Mouse (Mus musculus) c-Kit-positive CD71-negative TER-119-negative erythroid progenitor cells, embryonic 14.5 days (primary cell): ENCODE measurements around the gene Fcer2a.
A peak's percentile ranks its signal among the peaks of the same experiment; 100 is the strongest.

Source experiments
- DNase-seq: peaks from one replicate; pipeline ENCODE4 v3.0.0-alpha.2; 2013; ENCODE audit warnings: low read depth

The Fcer2a gene

DNA sequence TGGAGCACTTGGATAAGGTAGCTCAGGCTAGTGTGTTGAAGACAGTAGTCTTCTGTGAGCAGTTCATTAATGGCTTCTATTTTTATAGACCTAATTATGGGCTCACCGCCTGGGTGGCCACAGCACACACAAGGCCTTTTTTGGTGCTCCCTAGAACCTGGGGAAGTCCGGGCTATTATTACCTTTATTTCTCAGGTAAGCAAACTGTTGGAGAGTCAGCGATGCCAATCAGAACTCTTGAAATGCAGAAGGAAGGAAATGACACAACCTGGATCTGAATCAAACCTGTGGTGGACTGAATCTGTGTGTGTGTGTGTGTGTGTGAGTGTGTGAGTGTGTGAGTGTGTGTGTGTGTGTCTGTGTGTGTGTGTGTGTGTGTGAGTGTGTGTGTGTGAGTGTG lies at the start of gene Fcer2a:
Gene Fcer2a, minus strand, starts transcription at position 55 of the 400 bp plus-strand sequence.
- DNase-seq: no peak

DNA sequence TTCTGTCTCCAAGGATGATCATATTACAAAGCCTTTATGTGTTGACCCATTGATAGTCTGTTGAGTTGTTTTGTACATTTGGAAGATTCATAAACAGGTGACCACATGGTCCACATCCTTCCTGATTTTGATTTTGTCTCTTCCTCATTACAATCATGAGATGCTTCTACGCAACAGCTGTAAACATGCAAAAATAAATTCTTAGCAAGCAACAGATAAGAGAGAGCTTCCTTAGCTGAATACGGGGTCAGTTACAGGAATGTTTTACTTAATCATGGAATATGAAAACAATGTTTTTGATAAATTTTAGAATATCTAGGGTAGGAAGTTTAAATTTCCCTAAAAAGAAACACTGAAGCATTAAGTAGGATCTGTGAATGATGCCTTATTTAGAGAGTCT lies 43.0 kb upstream of the Fcer2a start:
- no peak for DNase-seq

DNA sequence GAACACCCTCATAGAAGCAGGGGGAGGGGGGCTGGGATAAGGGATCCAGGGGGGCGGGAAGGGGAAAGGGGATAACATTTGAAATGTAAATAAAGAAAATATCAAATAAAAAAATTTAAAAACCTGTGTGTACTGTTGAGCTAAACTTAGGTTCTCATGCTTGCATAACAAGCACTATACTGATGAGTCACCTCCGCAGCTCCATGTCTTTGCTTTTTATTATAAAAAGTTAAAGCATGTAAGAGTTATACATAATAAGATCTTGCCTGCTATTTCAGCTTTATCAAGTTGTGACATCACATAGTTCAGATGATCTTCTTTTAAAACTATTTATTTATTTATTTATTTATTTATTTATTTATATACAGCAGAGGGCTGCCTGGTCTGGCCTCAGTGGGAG lies 41.6 kb upstream of the Fcer2a start:
- no peak for DNase-seq

DNA sequence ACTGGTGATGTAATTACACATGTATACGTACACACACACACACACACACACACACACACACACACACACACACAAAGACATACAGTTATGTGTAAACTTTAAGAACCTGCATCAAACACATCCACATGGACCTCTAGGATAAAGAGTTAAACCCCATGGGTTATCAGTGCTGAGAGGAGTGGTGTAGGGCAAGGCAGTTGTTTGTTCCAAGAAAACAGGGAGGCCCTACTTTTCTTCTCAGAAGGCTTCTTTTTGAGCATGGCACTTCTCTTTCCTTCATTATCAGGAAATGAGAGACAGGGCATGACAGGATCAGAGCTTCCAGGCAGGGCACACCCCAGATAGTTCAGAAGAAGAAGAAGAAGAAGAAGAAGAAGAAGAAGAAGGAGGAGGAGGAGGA lies 40.1 kb upstream of the Fcer2a start:
- no peak for DNase-seq

DNA sequence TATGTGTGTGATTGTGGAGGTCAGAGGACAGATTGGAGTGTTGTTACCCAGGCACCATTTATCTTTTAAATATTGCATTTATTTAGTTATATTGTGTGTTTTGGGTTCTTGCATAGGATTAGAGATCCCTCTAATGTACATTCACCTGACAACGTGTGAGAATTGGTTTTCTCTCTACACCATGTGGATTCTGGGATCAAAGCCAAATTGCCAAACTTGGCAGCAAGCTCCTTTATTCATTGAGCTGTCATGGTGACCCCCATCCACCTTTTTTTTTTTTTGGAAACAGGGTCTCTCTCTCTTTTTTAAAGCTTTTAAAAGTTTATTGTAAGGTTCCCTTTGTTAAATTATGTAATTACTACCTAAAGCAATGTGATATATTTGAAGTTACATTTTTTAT lies 27.1 kb upstream of the Fcer2a start:
- no peak for DNase-seq

DNA sequence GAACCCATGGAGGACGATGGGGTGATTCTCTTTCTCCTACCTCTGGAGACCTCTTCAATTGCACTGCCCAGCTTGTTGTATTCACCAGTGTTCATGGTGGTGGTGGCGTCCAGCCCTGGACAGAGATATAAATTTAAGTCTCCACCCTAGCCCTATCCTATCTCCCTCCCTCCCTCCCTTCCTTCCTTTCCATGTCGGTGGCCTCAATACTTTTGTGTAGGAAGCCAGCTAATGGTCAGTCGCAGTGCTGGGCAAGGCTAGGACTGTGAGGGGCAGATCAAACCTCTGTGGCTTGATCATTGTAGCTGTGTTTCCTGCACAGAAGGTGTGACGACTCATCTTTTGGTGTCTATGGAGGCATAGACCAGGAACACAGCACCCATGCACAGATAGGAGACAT lies 26.6 kb upstream of the Fcer2a start, which contains the start of gene Clec4g:
Gene Clec4g, minus strand, starts transcription at position 101 of the 400 bp plus-strand sequence.
- DNase-seq: no peak

DNA sequence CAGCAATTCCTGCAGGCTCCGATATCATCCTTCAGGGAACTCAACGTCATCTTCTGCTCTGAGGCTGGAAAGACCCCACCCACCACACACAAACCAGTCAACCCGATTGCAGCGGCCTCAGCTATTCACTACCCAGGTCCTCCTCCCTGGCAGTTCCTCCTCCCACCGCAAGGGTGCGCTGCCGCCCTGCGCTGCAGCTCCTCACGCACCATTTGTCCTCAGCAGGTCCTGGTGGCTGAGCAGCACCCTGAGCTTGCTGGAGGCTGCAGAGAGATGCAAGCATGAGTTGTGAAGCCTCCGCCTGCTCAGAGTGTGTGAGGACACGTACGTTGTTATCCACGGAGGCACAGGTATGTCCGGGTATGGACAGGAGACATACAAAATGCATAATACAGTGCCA lies 24.6 kb upstream of the Fcer2a start:
- DNase-seq: peak; percentile 53

DNA sequence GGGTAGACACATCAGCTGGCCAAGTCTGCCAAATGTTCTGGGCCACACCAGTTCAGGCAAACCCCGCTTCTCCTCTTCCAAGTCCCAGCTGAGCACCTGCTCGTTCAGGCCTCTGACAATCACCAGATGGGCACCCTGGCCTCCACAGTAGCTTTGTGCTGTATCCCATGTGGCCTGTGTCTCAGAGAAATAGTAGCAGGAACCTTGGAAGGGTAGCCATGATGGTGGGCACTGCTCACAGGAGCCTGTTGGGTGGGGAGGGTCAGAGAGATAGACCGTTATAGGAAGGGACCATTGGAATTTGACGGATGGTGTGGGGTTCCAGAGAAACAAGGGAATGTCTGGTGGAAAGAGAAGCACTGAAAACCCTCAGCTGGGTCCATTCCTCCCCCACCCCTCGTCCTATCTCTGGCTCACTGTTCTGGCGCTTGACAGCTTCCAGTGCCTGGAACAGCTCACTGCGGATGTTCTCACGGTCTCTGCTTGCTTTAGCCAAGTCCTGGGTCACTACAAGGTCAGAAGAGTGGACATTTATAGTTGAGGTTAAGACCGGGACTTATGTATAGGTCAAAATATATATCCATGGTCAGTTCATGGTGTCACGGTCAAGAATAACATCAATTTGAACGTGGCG lies 23.5 kb upstream of the Fcer2a start:
- DNase-seq: no peak

DNA sequence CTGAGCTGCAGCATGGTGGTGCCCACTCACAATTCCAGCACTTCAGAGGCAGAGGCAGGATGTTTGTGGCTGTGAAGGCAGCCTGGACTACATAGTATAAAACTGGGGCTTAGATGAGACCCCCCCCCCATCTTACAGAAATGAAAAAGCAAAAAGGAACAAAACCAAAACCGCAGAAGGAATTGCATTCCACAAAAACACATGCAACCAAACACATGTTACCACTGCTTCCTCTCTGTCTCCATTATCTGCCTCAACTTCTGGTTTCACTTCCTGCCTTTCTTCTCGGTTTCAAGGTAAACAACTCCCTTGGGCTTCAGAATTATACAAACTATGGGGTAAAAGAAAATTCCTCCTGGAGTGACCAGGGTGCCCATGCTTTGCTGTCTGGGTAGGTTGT lies 17.7 kb upstream of the Fcer2a start:
- DNase-seq: peak; percentile 50

DNA sequence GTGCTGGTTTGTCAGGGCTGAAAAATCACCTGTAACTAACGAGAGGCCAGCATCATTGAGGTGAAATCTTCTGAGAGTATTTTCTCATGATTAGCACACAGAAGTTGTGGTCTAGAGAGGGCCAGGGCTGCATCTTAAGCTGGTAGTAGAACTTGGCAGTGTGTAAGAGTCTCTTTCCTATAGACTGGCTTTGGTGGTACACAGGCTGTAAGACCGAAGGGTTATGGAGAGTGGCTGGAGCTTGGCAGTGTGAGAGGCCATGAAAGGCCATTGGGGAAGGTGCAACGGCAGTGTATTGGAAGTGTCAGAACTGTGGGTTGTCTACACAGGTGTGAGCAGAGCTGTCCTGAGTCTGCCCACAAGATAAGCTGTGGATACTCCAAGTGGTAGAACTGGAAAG lies 16.3 kb upstream of the Fcer2a start:
- DNase-seq: no peak

DNA sequence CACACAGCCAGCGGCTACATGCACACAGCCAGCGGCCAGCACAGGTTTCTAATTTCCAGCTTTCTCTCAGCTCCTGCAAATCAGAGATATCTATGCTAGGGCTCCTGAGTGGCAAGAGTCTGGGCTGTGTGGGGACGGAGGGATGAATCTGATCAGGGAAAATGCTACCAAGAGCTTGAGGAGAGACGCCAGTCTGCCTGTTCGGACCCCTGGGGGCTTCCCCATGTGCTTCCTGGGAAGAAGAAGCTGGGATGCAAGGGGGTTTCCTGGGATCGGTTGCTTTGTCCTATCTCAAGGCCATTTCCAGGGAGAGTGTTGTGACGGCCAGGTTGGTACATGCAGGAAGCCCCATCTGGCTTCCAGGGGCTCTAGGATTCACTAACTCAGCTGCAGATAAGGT lies 13.6 kb upstream of the Fcer2a start:
- DNase-seq: no peak

DNA sequence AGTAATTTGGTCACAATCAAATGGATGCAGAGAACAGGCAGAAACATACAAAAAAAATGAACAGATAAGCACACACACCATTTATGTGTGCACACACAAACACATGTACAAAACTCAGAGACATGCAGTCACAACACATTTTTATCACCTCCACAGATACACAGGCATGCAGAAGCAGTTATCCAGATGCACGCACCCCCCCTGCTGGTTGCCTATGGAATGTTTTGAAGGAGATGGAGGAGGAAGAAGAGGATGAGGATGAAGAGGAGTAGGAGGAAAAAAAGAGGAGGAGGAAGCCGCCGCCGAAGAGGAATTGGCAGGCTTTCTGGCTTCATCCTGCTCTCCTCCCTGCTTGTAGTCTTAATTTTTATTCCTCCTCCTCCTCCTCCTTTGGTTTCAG lies 11.7 kb upstream of the Fcer2a start:
- DNase-seq: peak; percentile 29

DNA sequence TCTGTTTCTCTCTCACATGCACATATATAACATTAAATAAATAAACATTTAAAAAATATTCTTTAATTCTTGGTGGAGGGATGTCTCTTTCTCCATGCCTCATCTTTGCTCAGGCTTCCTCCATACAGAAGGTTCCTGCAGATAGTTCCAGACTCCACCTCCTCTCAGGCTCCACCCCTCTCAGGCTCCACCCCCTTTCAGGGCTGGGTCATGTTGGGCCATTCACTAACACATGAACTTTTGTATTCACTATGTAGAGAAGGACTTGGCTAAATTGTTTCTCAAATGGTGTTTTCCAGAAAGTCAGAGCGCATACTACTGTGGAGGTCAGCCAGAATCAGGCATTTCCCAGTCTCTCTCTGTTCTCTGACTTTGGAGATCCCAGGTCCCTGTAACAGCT lies 7.5 kb upstream of the Fcer2a start:
- no peak for DNase-seq

DNA sequence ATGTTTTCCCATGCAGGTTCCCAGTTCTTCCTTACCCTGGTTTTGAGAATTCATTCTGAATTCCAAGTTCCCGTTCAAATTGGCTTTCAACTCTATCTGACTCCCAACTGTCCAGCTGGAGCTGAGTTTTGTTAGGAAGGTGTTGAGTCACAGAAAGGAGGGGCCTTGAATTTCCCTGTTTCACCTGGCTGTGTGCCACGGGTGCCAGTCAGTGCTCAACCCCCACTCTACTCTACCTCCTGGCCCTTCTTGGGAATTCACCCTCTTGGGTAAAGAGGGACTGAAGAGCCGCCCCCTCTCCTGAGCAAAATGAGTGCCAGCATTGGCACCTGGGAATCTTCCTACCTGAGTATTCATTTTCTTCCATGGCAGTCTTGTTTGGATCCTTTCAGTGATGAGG lies 3.2 kb downstream of the Fcer2a start:
- DNase-seq: no peak

DNA sequence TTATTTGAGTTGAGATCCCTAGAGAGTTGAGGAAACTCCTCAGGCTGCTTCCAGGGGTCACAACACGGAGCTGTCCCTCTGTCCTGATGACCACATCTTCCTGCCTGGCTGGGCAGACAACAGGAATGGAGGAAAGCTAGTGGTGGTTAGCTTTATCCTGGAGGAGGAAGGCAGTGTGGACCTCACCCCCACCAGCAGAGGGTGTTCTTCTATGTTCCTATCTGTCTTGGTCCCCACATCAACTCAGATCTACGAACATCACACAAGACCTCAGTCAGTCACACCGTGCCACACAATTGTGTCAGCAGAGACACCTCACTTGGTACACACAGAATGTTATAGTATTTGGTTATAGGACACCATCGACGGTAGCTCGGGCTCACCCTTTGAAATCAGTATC lies 6.4 kb downstream of the Fcer2a start:
- no peak for DNase-seq

DNA sequence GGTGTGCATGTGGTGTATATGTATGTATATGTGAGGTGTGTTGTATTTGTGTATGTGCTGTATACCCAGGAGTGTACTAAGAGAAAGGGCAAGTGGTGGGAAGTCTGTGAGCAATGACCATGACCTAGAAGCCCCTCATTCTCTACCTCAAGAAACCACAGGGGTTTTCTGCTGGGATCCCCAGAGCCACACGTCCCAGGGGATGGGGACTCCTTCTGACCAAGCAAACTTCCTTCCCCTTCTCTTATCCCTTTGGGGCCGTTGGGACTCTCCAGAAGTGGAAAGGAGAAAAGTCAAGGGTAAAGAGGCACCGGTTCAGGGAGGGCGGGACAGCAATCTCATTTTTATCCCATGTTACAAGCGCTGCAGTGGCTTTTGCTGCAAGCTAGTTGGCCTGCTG lies 8.6 kb downstream of the Fcer2a start:
- DNase-seq: no peak

DNA sequence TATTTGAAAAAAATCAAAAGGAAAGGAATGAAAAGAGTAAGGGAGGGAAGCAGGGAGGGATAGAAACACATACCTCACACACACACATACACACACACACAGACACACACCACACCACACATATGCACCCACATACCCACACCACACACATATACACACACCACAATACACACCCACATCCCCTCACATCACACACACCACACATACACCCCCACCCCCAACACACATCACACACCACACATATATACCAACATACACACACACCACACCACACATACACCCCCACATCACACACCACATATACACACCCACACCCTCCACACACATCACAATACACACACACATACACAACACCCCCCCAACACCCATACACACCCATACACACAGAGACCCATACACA lies 9.4 kb downstream of the Fcer2a start:
- DNase-seq: no peak

DNA sequence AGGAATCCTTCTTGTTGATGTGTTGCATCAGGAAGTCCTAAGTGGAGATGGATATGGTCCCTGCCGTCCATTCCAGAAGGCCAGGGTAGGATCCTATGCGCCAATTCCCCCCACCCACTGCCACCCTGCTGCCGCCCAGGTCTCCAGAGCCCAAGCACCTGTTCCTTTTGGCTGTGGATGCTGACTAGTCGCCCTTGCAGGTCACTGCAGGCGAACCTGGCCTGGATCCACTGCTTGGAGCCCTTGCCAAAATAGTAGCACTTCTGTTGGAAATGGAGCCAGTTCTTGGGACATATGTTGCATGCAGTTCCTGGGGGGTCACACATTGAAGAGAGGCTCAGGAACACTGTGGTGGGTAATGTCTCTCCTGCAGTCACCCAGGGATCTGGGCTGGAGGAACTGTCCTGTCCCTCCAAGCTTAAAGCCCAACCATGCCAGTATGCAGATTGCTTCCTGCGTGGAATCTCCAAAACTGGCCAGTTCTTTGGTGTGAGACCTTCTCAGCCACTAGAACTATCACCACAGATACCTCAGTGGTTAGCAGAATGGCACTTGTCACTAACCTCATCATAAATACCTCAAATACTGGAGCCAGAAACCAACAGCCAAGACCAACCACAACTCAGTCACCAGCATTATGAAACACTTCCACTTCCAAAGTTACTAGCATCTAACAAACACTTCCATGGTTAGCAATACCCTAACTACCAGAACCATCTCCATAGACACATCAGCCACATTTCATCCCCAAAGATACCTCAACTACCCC lies 10.4 kb downstream of the Fcer2a start:
- DNase-seq: no peak

DNA sequence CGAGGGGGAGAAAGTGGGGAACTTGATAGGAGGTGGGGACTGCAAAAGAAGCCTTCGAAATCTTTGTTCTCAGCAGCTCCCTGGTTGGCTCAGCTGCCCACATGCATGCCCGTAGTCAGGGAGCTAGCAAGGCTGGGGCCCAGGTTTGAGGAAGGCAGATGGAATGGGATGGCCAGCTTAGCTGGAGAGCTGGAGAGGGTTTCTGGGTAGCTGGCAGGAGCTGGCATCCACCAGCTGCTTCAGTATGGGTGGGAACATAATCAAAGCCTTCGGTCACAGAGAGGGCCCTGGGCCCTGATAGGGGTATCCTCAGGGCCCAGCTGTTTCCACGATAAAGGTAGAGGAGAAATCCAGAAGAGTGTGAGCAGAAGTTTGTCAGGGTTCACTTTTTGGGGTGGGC lies 11.5 kb downstream of the Fcer2a start:
- no peak for DNase-seq

DNA sequence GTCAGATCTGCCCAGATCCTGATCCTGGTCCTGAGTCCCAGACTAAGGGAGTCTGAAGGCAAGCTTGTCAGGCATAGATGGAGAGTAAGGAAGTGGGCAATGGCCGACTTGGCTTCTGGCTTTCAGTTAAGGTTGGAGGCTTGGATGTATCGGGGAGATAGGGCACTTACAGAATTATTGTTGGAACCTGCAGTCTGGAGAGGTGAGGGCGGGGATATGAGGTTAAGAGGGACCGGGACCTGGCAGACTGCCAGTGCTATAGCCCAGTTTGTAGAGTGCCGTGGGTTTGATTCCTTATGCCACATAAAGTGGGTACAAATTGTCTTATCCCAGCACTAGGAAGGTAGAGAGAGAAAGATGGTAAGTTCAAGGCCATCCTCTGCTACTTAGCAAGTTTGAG lies 14.3 kb downstream of the Fcer2a start:
- no peak for DNase-seq

DNA sequence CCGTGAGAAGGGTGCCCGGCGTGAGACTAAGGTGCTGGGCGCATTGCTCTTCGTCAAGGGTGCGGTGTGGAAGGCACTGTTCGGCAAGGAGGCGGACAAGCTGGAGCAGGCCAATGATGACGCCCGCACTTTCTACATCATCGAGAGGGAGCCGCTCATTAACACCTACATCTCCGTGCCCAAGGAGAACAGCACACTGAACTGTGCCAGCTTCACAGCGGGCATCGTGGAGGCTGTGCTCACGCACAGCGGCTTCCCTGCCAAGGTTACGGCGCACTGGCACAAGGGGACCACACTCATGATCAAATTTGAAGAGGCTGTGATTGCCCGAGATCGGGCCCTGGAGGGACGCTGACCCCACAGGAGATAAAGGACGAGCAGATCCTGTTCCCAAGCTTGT lies 14.7 kb downstream of the Fcer2a start:
- no peak for DNase-seq

DNA sequence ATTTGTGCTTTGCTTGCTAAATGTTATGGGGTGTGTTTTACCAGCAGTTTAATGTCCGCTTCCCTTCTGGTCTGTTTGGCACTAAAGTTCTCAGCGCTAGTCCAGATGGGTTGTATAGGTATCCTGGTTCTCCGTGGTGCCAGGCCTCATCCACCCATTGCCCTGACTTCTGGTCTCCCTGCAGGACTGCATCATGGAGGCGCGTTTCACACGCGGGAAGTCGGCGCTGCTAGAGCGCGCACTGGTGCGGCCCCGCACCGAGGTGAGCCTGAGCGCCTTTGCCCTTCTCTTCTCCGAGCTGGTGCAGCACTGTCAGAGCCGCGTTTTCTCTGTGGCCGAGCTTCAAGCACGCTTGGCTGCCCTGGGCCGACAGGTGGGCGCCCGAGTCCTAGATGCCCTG lies 15.1 kb downstream of the Fcer2a start:
- no peak for DNase-seq

DNA sequence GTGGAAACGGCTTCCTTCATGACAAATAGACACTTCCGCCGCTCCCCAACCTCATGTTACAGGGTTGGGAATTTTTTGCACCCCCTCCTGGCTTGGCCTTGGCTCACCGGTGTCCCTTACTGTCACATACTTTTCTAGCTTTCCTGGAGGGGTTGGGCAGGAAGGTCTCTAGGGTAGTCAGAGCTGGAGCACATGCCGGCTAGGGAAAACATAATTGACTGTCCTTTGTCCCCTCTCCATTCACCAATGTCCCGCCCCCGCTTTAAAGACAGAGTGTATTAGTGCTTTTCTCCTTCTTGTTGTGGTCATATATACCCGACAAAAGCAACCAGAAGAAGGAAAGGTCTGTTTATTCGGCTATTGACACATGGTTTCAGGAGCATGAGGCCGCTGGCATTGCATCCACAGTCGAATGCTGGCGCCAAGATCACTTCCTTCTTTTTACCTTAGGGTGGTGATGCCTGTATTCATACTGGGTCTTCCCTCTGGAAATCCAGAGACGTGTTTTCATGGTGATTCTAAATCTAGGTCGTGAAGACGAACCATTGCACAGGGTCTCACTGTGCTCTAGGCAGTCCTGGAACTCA lies 16.9 kb downstream of the Fcer2a start:
- no peak for DNase-seq
